Mouse (Mus musculus) bone marrow, adult 2 months (tissue): ENCODE data around the gene Cln5.

Experiments
- CTCF ChIP-seq: fragments of 200-500 bp; IDR thresholded peaks from 2 replicates; pipeline ENCODE4 v1.5.1; 2011; ENCODE audit warnings: low read length, control low read depth; ENCODE audit not compliant: control insufficient read depth, insufficient read depth
- POLR2A ChIP-seq: fragments of 200-500 bp; IDR thresholded peaks from 2 replicates; pipeline ENCODE4 v1.6.1; 2011; ENCODE audit warnings: low read depth, mild to moderate bottlenecking, control low read depth, low read length, borderline replicate concordance; ENCODE audit not compliant: control insufficient read depth

GRCm38 (mm10) chr14:103106301-103106700, 36.3 kb downstream of the Cln5 start:
- no peak for TF ChIP-seq POLR2A
- no peak for TF ChIP-seq CTCF
